Mouse (Mus musculus) liver, embryonic 15.5 days (tissue): ENCODE measurements around the gene Zfp652. TPM values are rescaled to one million over a fixed set of nuclear protein-coding genes. Genes with fewer than 3 reads are reported as not detected.
"Not testable (repeated sequence)": the region's sequence is repeated elsewhere in the genome, so short reads cannot be mapped to it uniquely, and the experiment has no call there.

Source experiments
- ATAC-seq: fragments of 200-750 bp; cut with Nextera tagmentation; 2 replicates; pipeline ENCODE4 v1.8.0; 2017; ENCODE audit warnings: moderate number of reproducible peaks, mild to moderate bottlenecking, moderate library complexity; ENCODE audit not compliant: insufficient read depth
- H3K27ac ChIP-seq: fragments of 300-500 bp; sonication (generic); replicated peaks from 2 replicates; pipeline ENCODE4 v1.5.1; 2015; ENCODE audit warnings: mild to moderate bottlenecking, inconsistent platforms
- H3K27me3 ChIP-seq: fragments of 300-500 bp; sonication (generic); 2 replicates; pipeline ENCODE4 v1.6.1; 2015; ENCODE audit warnings: mild to moderate bottlenecking, inconsistent platforms
- H3K36me3 ChIP-seq: fragments of 300-500 bp; sonication (generic); replicated peaks from 2 replicates; pipeline ENCODE4 v1.6.1; 2015; ENCODE audit warnings: moderate library complexity, mild to moderate bottlenecking, inconsistent platforms
- H3K4me1 ChIP-seq: fragments of 300-500 bp; sonication (generic); replicated peaks from 2 replicates; pipeline ENCODE4 v1.6.1; 2015; ENCODE audit warnings: inconsistent platforms
- H3K4me2 ChIP-seq: fragments of 300-500 bp; sonication (generic); 2 replicates; pipeline ENCODE4 v1.6.1; 2015; ENCODE audit warnings: moderate library complexity, mild to moderate bottlenecking, inconsistent platforms
- H3K4me3 ChIP-seq: fragments of 300-500 bp; sonication (generic); replicated peaks from 2 replicates; pipeline ENCODE4 v1.5.1; 2015; ENCODE audit warnings: mild to moderate bottlenecking, inconsistent platforms
- H3K9ac ChIP-seq: fragments of 300-500 bp; sonication (generic); 2 replicates; pipeline ENCODE4 v1.6.1; 2015; ENCODE audit warnings: moderate library complexity, mild to moderate bottlenecking, inconsistent platforms
- H3K9me3 ChIP-seq: fragments of 300-500 bp; sonication (generic); replicated peaks from 2 replicates; pipeline ENCODE4 v1.6.1; 2016; ENCODE audit warnings: inconsistent platforms
- WGBS: fragments of 180-500 bp; shearing (Covaris S2); methylation state at CpG from one replicate; pipeline ENCODE4 v1.1.7; 2015; ENCODE audit warnings: mixed read lengths; ENCODE audit not compliant: insufficient replicate concordance; 5-methylcytosine and 5-hydroxymethylcytosine counted together
- polyA plus RNA-seq: library from polyadenylated mRNA; unstranded; fragments of >200 nt; fragmentation: Nextera tagmentation; extraction: Ambion mirVana; gene quantifications from 2 replicates; pipeline ENCODE4 v1.2.1, GENCODE M21; 2015

The Zfp652 gene
- 5.5 and 6.2 TPM in 2 replicates for polyA plus RNA-seq

- WGBS: under 1% methylated on average over 91 of the region's 103 CpGs
- ATAC-seq: peak; percentile 85
- peak within 1 kb of the TSS; percentile 99 for H3K4me2 ChIP-seq
- H3K9ac ChIP-seq: peak within 1 kb of the TSS; percentile 93
- H3K27me3 ChIP-seq: no peaks in the 10 kb centered on the region
- H3K36me3 ChIP-seq: no peaks in the 10 kb centered on the region
- peak within 1 kb of the TSS; percentile 88 for H3K4me3 ChIP-seq
- H3K27ac ChIP-seq: peak within 1 kb of the TSS; percentile 94
- peaks cover 69% of the 10 kb centered on the region for H3K4me1 ChIP-seq
- H3K9me3 ChIP-seq: no peaks in the 10 kb centered on the region
Measured at GRCm38 (mm10) chr11:95712563-95713224, at the start of gene Zfp652. Gene Zfp652, plus strand, starts transcription at chr11:95712673.

GRCm38 (mm10) chr11:95666529-95667149, 45.8 kb upstream of the Zfp652 start, which contains the start of gene Phb:
Gene Phb, plus strand, starts transcription at chr11:95666957.
- ATAC-seq: peak; percentile 95
- peak within 1 kb of the TSS; percentile 59 for H3K9ac ChIP-seq
- H3K27me3 ChIP-seq: no peaks in the 10 kb centered on the region
- H3K4me1 ChIP-seq: peaks cover 23% of the 10 kb centered on the region
- peak within 1 kb of the TSS; percentile 74 for H3K27ac ChIP-seq
- no peaks in the 10 kb centered on the region for H3K9me3 ChIP-seq
- peak within 1 kb of the TSS; percentile 70 for H3K4me3 ChIP-seq
- H3K36me3 ChIP-seq: peaks cover 30% of the 10 kb centered on the region
- H3K4me2 ChIP-seq: peak within 1 kb of the TSS; percentile 82
- under 1% methylated on average over 25 of the region's 25 CpGs for WGBS

GRCm38 (mm10) chr11:95667177-95667576, 45.3 kb upstream of the Zfp652 start:
- Histone ChIP-seq H3K4me1 (peaks cover 27% of the 10 kb centered on the region), H3K4me3 (peak overlapping the region; percentile 70), H3K27me3 (no peaks in the 10 kb centered on the region), H3K9me3 (no peaks in the 10 kb centered on the region), H3K36me3 (peaks cover 35% of the 10 kb centered on the region), H3K9ac (peak overlapping the region; percentile 59), H3K4me2 (peak overlapping the region; percentile 82), H3K27ac (peak overlapping the region; percentile 74)
- under 1% methylated on average over 11 of the region's 11 CpGs for WGBS
- peak; percentile 57 for ATAC-seq

GRCm38 (mm10) chr11:95668086-95668485, 44.4 kb upstream of the Zfp652 start:
- not testable (repeated sequence) for H3K9me3 ChIP-seq, H3K27ac ChIP-seq, ATAC-seq, H3K27me3 ChIP-seq, H3K9ac ChIP-seq
- WGBS: 78% methylated on average over 7 of the region's 7 CpGs
- peak overlapping the region; percentile 82 for H3K4me2 ChIP-seq
- H3K4me1 ChIP-seq: peaks cover 27% of the 10 kb centered on the region
- H3K36me3 ChIP-seq: peaks cover 40% of the 10 kb centered on the region
- peak overlapping the region; percentile 70 for H3K4me3 ChIP-seq

GRCm38 (mm10) chr11:95675498-95675897, 37.0 kb upstream of the Zfp652 start:
- Histone ChIP-seq H3K4me2 (no peak overlapping the region), H3K4me3 (no peak overlapping the region), H3K27me3 (no peaks in the 10 kb centered on the region), H3K9ac (no peak overlapping the region), H3K9me3 (no peaks in the 10 kb centered on the region), H3K4me1 (peaks cover 4% of the 10 kb centered on the region; the same call in 1 of the 2 replicates), H3K36me3 (peaks cover 84% of the 10 kb centered on the region), H3K27ac (no peak overlapping the region)
- ATAC-seq: no peak
- WGBS: 81% methylated on average over 14 of the region's 14 CpGs

GRCm38 (mm10) chr11:95676307-95676706, 36.2 kb upstream of the Zfp652 start:
- 38% methylated on average over 6 of the region's 6 CpGs for WGBS
- no peak for ATAC-seq
- Histone ChIP-seq H3K36me3 (peaks cover 84% of the 10 kb centered on the region), H3K27ac (no peak overlapping the region), H3K4me2 (no peak overlapping the region), H3K9ac (no peak overlapping the region), H3K4me1 (peaks cover 4% of the 10 kb centered on the region; the same call in 1 of the 2 replicates), H3K27me3 (no peaks in the 10 kb centered on the region), H3K9me3 (no peaks in the 10 kb centered on the region), H3K4me3 (no peak overlapping the region)

GRCm38 (mm10) chr11:95677925-95678701, 34.4 kb upstream of the Zfp652 start:
- 79% methylated on average over 14 of the region's 14 CpGs for WGBS

GRCm38 (mm10) chr11:95681995-95682601, 30.4 kb upstream of the Zfp652 start:
- Histone ChIP-seq H3K4me2 (no peak overlapping the region), H3K4me3 (no peak overlapping the region), H3K9me3 (no peaks in the 10 kb centered on the region), H3K4me1 (peaks cover 17% of the 10 kb centered on the region), H3K9ac (no peak overlapping the region), H3K36me3 (peaks cover 44% of the 10 kb centered on the region), H3K27ac (no peak overlapping the region; the same call in 1 of the 2 replicates), H3K27me3 (no peaks in the 10 kb centered on the region)
- no peak for ATAC-seq
- 60% methylated on average over 9 of the region's 9 CpGs for WGBS

More at GRCm38 (mm10) chr11:95677925-95678701, 34.4 kb upstream of the Zfp652 start:
- Histone ChIP-seq H3K27me3 (no peaks in the 10 kb centered on the region), H3K9ac (no peak overlapping the region), H3K36me3 (peaks cover 76% of the 10 kb centered on the region), H3K27ac (no peak overlapping the region), H3K4me3 (no peak overlapping the region), H3K4me1 (peaks cover 6% of the 10 kb centered on the region; the same call in 1 of the 2 replicates), H3K4me2 (no peak overlapping the region), H3K9me3 (no peaks in the 10 kb centered on the region)
- ATAC-seq: no peak

- ATAC-seq: peak; percentile 43; the same call in 1 of the 2 replicates
- WGBS: 64% methylated on average over 3 of the region's 3 CpGs
- H3K9me3 ChIP-seq: no peaks in the 10 kb centered on the region
- no peak overlapping the region for H3K4me2 ChIP-seq
- no peak overlapping the region for H3K9ac ChIP-seq
- H3K27me3 ChIP-seq: no peaks in the 10 kb centered on the region
- H3K4me3 ChIP-seq: no peak overlapping the region
- H3K36me3 ChIP-seq: peaks cover 35% of the 10 kb centered on the region
- peaks cover 25% of the 10 kb centered on the region for H3K4me1 ChIP-seq
- H3K27ac ChIP-seq: no peak overlapping the region
Measured at GRCm38 (mm10) chr11:95682946-95683345, 29.5 kb upstream of the Zfp652 start.

- no peak for ATAC-seq
- Histone ChIP-seq H3K4me2 (no peak overlapping the region), H3K36me3 (0 out of 2 replicates have a peak, but pooled peaks cover 7% of the 10 kb centered on the region), H3K4me1 (peaks cover 55% of the 10 kb centered on the region), H3K27me3 (no peaks in the 10 kb centered on the region), H3K4me3 (no peak overlapping the region), H3K9ac (no peak overlapping the region), H3K27ac (no peak overlapping the region), H3K9me3 (no peaks in the 10 kb centered on the region)
- under 1% methylated on average over 4 of the region's 4 CpGs for WGBS
Measured at GRCm38 (mm10) chr11:95686031-95686430, 26.4 kb upstream of the Zfp652 start.
